Comparison of ENCODE assay signal across 14 mouse cellular contexts in genomic region chr2:4159574-4160203, GRCm38 (mm10).
DNase-seq lines count a peak whose midpoint lies in the region; ATAC-seq and TF ChIP-seq lines count a peak whose summit lies in the region.
"Had no signal": no experiment of that assay in that cellular context is flagged by ENCODE, and none has a peak within 500 bp of the region (broad histone marks: within the 10 kb centered on the region; RNA-seq: fewer than 3 reads in every experiment).

No protein-coding gene starts in this region.

- 60% methylated on average over 15 of the region's 15 CpGs for WGBS in liver, embryonic 14.5 days (ENCODE audit: insufficient replicate concordance)

- intact Hi-C loops in gastrocnemius, adult 2 months (cut with DNase I) = no loop called here
- intact Hi-C loops in gastrocnemius, postnatal 14 days (cut with DNase I; ENCODE audit: low total_unique reads) = no loop called here
- intact Hi-C loops in heart, postnatal 14 days (cut with DNase I) = no loop called here

- peak; percentile 30; the same call in 1 of the 2 replicates for TF ChIP-seq CTCF in gastrocnemius, adult 2 months (IDR thresholded peaks at IDR 0.05)
- peak; percentile 50 for TF ChIP-seq CTCF in liver, embryonic 14.5 days (IDR thresholded peaks at IDR 0.05; ENCODE audit: low read depth)
- TF ChIP-seq CTCF in E14TG2a.4 (conservative IDR thresholded peaks at IDR 0.05; ENCODE audit: low read length) = peak; percentile 81

- no peak for DNase-seq in gastrocnemius, adult 2 months
- DNase-seq in gastrocnemius, postnatal 14 days = no peak
- DNase-seq in liver, embryonic 14.5 days (ENCODE audit: low read depth in 3 of 3, low spot score in 3 of 3) = no peak
- DNase-seq in liver = no peak
- DNase-seq in heart, postnatal 14 days = peak; percentile 3 to 23
- no peak for DNase-seq in adrenal gland, adult 2 months
- DNase-seq in right cerebral cortex, postnatal 25 days = no peak
- DNase-seq: adrenal gland, adult 8-10 months; cerebellum, adult 11-12 months; layer of hippocampus, postnatal 36 days had no signal

- H3K36me3 ChIP-seq in liver, embryonic 14.5 days (replicated peaks; ENCODE audit: control insufficient read depth, insufficient read depth, low read depth) = no peaks in the 10 kb centered on the region
- no peaks in the 10 kb centered on the region for H3K36me3 ChIP-seq in E14TG2a.4 (ENCODE audit: insufficient read depth, low read length)
- H3K36me3 ChIP-seq: limb, embryonic 15.5 days; midbrain, embryonic 13.5 days; neural tube, embryonic 15.5 days had no signal

- no peak overlapping the region for H3K9ac ChIP-seq in liver, embryonic 14.5 days (replicated peaks)
- H3K9ac ChIP-seq: limb, embryonic 15.5 days; midbrain, embryonic 13.5 days; neural tube, embryonic 15.5 days had no signal

- no peak for ATAC-seq in liver, embryonic 14.5 days (ENCODE audit: insufficient read depth)
- ATAC-seq: midbrain, embryonic 13.5 days had no signal

- TF ChIP-seq EP300 in liver, embryonic 14.5 days (IDR thresholded peaks at IDR 0.05; ENCODE audit: low read depth) = no peak

- no peaks in the 10 kb centered on the region for H3K9me3 ChIP-seq in liver, embryonic 14.5 days (ENCODE audit: control insufficient read depth, low read length)
- no peaks in the 10 kb centered on the region for H3K9me3 ChIP-seq in E14TG2a.4 (ENCODE audit: low read length)
- H3K9me3 ChIP-seq: limb, embryonic 15.5 days; midbrain, embryonic 13.5 days; neural tube, embryonic 15.5 days had no signal

- H3K27ac ChIP-seq in gastrocnemius, adult 2 months = no peak overlapping the region
- H3K27ac ChIP-seq in liver, embryonic 14.5 days = no peak overlapping the region
- H3K27ac ChIP-seq: limb, embryonic 15.5 days; midbrain, embryonic 13.5 days; neural tube, embryonic 15.5 days had no signal

- no peak overlapping the region for H3K4me3 ChIP-seq in gastrocnemius, adult 2 months
- H3K4me3 ChIP-seq in liver, embryonic 14.5 days (ENCODE audit: insufficient read depth in 1 of 2, low read depth in 2 of 2, low read length in 2 of 2) = no peak overlapping the region
- H3K4me3 ChIP-seq in E14TG2a.4 (replicated peaks; ENCODE audit: low read length) = no peak overlapping the region
- H3K4me3 ChIP-seq: limb, embryonic 15.5 days; midbrain, embryonic 13.5 days; neural tube, embryonic 15.5 days had no signal

- H3K4me1 ChIP-seq in liver, embryonic 14.5 days (replicated peaks; ENCODE audit: control insufficient read depth in 2 of 2, insufficient read depth in 2 of 2, low read length in 1 of 2) = no peaks in the 10 kb centered on the region
- H3K4me1 ChIP-seq in E14TG2a.4 (replicated peaks; ENCODE audit: low read depth, low read length) = peaks cover 2% of the 10 kb centered on the region; the same call in 1 of the 2 replicates
- H3K4me1 ChIP-seq: limb, embryonic 15.5 days had no signal

- H3K27me3 ChIP-seq in liver, embryonic 14.5 days (ENCODE audit: control insufficient read depth, insufficient read depth, low read length) = no peaks in the 10 kb centered on the region
- H3K27me3 ChIP-seq in E14TG2a.4 (ENCODE audit: insufficient read depth, low read length) = peaks cover 6% of the 10 kb centered on the region; the same call in 1 of the 2 replicates
- H3K27me3 ChIP-seq: limb, embryonic 15.5 days; midbrain, embryonic 13.5 days; neural tube, embryonic 15.5 days had no signal

- H3K4me2 ChIP-seq in liver, embryonic 14.5 days (ENCODE audit: low read depth) = no peak overlapping the region
- H3K4me2 ChIP-seq: limb, embryonic 15.5 days; midbrain, embryonic 13.5 days; neural tube, embryonic 15.5 days had no signal

Comparison
In these comparisons a context has a peak if more than half of its experiments do, and no peak if none do; other contexts are left out.
1. DNase-seq: peak in heart, postnatal 14 days (2 of 2); none in gastrocnemius, adult 2 months (single experiment), gastrocnemius, postnatal 14 days (single experiment), liver, embryonic 14.5 days (0 of 3), liver (single experiment), adrenal gland, adult 2 months (single experiment) and right cerebral cortex, postnatal 25 days (single experiment).
2. CTCF ChIP-seq: peak in every context shown above with its lines; median percentile 81 in E14TG2a.4; 50 in liver, embryonic 14.5 days; 30 in gastrocnemius, adult 2 months.